Mouse (Mus musculus) gastrocnemius, postnatal 10 days (tissue): ENCODE results near the gene Odf3. TPM values are rescaled to one million over a fixed set of nuclear protein-coding genes. Genes with fewer than 3 reads are reported as not detected.

Experiments used
- DNase-seq: peaks from one replicate; pipeline ENCODE4 v3.0.0; 2021; ENCODE audit warnings: mixed read lengths
- long read RNA-seq, 2 experiments: library from polyadenylated mRNA; stranded (forward); transcript quantifications; one replicate each; pipeline ENCODE4 v2.0.0; 2021
- total RNA-seq, 2 experiments: library from RNA; stranded (reverse); gene quantifications; 2 replicates each; pipeline ENCODE4 v1.2.3; 2021

Odf3 gene
- not detected for total RNA-seq
- long read RNA-seq, experiment 1 = 0 reads
- long read RNA-seq, experiment 2 = 0 reads

- no peak for DNase-seq
Measured at GRCm38 (mm10) chr7:140847755-140848580, at the start of gene Odf3. Gene Odf3, plus strand, starts transcription at chr7:140847805.

DNA sequence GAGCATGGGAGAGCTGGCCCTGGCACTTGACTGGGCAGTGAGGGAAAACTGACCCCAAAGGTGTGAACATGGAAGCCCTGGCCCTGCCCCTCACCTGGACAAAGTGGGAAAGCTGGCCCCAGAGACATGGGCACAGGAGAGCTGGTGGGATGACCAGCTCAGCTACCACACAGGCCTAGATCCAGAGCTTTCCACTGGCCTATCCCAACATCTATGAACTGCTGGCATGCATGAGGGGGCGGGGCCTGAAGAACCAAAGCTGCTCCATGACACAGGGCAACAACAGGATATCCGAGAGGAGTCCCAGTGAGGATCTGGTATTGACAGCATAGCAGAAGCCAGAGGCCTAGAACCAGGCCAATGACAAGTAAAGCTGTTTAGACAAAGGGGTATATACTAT lies 49.4 kb upstream of the Odf3 start:
- DNase-seq = no peak

- no peak for DNase-seq
Measured at GRCm38 (mm10) chr7:140802629-140803028, 45.0 kb upstream of the Odf3 start.

DNA sequence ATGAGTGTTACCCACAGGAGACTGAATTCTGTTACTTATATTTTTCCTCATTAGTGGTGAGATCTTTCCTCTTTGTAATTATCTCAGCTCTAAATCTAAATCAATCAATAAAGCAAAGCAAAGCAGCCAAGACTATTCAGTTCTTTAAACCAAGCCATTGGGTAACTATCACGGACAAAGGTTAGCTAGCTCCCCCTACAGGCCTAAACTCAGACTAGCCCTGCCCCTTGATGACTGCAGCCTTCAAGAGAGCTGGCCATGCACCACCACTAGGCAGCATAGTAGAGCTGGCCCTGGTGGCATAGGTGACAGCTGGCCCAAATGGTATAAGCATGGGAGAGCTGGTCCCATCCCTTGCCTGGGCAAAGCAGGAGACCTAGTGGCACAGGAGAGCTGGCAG lies 41.9 kb upstream of the Odf3 start:
- no peak for DNase-seq

DNA sequence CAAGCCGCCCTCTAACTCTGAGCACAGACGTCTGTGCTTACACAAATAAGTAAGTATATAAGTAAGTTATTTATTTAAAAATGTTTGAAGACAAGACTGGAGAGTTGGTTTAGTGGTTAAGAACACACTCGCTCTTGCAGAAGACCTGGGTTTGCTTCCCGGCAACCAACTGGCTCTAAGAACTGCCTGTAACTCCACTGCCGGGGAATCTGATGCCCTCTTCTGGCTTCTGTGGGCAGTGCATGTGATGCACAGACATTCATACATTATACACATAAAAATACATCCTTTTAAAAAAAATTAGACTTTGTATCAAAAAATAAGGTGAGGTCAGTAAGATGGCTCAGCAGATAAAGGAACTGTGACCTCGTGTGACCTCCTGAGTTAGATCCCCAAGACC lies 37.1 kb upstream of the Odf3 start:
- DNase-seq = no peak

DNA sequence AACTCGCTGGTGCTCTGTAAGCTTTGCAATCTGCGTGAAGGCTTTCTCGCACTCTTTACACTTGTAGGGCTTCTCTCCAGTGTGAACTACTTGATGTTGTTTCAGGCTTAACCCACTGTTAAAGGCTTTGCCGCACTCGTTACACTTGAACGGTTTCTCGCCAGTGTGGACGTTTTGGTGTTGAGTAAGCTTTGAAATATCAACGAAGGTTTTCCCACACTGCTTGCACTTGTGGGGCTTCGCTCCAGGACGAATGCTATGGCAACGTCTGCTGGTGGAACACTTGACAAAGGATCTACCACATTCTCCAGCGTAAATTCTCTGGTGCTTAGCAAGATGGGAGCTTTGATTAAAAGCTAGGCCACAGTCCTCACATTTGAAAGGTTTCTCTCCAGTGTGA lies 35.9 kb upstream of the Odf3 start:
- DNase-seq = no peak

- DNase-seq = no peak
Measured at GRCm38 (mm10) chr7:140812850-140813249, 34.8 kb upstream of the Odf3 start.

GRCm38 (mm10) chr7:140820173-140820572 lies 27.4 kb upstream of the Odf3 start:
- no peak for DNase-seq

DNA sequence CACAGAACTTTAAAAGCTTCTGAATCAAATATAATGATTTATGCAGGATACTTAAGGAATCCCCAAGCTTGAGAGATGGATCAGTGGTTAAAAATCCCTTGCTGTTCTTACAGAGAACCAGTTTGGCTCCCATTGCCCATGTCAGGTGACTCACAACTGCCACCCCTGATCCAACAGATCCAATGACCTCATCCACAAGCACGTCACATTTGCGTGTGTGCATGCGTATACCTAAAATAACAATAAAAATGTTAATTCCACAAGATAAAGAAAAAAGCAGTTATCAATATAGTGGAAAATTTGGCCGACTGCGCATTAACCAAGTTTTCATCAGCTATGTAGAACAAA lies 26.3 kb upstream of the Odf3 start:
- no peak for DNase-seq

GRCm38 (mm10) chr7:140821653-140822329 lies 25.8 kb upstream of the Odf3 start, which contains the start of gene Zfp941:
Gene Zfp941, minus strand, starts transcription at chr7:140822178.
- no peak for DNase-seq

- no peak for DNase-seq
Measured at GRCm38 (mm10) chr7:140822731-140823130, 24.9 kb upstream of the Odf3 start.

DNA sequence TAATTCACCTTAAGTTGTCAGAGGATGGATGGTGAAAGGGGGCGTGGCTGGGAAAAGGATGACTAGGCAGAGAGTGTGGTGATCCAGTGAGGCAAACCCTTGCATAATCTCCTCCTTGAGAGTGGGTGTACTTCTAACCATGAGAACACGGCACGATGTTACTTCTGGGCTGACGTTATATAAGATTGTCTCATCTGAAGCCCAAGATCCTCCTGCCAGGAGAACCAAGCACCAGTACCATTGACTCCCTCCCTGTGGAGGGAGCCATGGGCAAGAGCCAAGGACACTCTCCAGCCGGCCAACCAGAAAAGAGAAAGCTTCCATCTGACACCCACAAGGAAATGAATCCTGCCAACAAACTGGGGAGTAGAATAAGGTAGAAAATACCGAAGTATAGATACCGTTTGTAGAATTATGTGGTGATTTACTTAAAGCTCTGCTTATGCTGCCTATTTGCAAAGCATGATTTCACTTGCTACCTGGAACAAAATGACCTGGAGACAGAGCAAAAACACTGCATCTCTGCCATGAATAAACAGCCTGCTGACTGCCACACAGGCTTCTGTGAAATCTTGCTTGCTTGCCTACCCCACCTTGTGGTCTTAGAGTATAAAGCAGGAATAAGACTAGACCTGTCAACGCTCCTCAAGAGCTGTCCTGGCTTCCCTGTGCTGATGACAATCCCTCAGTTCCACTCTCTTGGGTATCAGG lies 19.3 kb upstream of the Odf3 start:
- no peak for DNase-seq

GRCm38 (mm10) chr7:140831447-140831846 lies 16.2 kb upstream of the Odf3 start:
- DNase-seq = no peak

GRCm38 (mm10) chr7:140833341-140833740 lies 14.3 kb upstream of the Odf3 start:
- no peak for DNase-seq

GRCm38 (mm10) chr7:140834968-140835757 lies 12.4 kb upstream of the Odf3 start, which contains the start of gene Urah:
Gene Urah, plus strand, starts transcription at chr7:140835018.
- DNase-seq = no peak

DNA sequence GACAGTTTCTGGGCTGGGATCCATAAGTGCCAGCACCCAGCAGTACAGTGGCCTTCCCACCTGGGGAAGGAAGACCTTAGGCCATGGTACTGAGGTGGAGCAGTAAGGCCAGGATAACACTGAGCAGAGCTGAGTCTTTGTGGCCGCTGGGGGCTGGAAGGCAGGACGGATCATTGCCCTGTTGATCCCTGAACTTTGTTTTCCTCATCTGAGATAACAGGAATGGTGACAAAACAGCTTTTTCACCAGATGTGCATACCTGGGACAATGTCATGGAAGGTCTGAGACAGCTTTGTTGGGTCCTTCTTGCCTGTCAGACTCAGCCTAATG lies 11.9 kb upstream of the Odf3 start:
- no peak for DNase-seq

- no peak for DNase-seq
Measured at GRCm38 (mm10) chr7:140836243-140837115, 11.1 kb upstream of the Odf3 start.

DNA sequence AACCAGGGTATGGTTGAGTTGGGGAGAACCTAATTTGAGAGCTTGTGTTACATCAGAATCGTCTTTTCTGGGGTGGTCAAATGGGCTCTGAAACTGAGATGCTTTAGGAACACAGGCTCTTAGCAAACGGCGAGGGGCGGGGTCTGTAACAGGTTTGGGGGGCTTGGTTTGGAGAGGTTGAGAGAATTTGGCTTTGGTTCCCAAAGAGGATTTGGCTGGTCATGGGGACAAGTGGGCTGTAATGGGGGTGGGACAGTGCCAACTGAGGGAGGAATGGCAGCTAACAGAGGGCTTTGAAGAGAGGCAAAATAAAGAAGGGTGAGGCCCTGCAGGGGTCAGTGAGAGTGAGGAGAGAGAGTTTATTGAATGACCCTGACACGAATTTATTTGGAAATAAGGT lies 8.0 kb upstream of the Odf3 start:
- DNase-seq = no peak

- DNase-seq = no peak
Measured at GRCm38 (mm10) chr7:140840750-140841735, 6.6 kb upstream of the Odf3 start.

DNA sequence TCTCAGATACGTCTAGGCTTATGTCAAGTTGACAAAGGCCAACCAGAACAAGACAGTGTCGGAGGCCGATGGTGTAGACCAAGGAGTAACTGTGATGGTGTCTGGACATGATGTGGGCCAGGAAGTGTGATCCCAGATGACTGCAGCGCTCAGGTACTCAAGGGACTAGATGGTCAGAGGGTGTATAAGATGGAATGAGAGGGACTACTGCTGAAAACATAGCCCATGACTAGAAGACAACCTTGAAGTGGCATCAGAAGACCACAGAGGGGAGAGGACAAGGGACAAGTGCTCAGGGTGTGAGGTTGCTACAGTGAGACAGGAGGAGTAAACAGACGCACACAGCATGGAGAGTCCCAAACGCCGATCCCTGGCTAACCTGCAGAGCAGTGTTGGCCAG lies 3.8 kb upstream of the Odf3 start:
- DNase-seq = no peak
